Mouse (Mus musculus) kidney, adult 9 months (tissue): ENCODE results near the gene Galnt6.

ENCODE experiments used
- DNase-seq: peaks from one replicate; pipeline ENCODE4 v3.0.0; 2022

Galnt6 gene

DNA sequence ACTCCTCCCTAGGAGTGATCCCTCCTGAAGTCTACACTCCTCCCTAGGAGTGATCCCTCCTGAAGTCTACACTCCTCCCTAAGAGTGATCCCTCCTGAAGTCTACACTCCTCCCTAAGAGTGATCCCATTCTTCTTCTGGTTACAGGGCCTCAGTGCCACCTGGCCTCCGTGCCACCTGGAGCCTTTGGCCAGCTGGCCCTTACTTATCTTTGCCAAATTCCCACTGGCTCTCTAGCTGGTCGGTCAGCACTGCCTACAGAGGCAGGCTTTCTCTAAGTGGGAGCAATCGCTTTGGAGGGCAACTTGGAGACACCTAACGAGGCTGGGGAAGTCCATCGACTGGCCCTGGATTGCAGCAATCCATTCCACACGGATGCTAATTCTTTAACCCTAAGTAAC lies 83.0 kb downstream of the Galnt6 start:
- DNase-seq, result no peak

DNA sequence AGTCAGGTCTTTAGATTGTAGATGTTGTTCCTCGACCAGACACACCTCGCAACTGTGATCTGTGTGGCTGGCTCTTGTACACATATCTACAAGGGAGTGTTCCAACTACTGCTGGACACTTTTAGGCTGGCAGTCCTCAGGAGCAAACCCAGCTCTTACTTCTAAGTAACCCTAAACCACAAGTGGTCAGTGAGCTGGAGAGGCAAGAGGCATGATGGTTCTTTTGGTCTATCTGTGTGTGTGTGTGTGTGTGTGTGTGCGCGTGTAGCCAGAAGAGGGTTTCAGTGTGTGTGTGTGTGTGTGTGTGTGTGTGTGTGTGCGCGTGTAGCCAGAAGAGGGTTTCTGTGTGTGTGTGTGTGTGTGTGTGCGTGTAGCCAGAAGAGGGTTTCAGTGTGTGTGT lies 86.7 kb downstream of the Galnt6 start:
- DNase-seq, result no peak
